Mouse (Mus musculus) forebrain, embryonic 13.5 days (tissue): ENCODE data around the gene Nrxn1. TPM values are rescaled to one million over a fixed set of nuclear protein-coding genes. Genes with fewer than 3 reads are reported as not detected.

Source experiments
- ATAC-seq: fragments of 200-750 bp; cut with Nextera tagmentation; 2 replicates; pipeline ENCODE4 v1.8.0; 2017
- H3K27ac ChIP-seq: fragments of 300-500 bp; sonication (generic); 2 replicates; pipeline ENCODE4 v1.5.1; 2015; ENCODE audit warnings: inconsistent platforms, mild to moderate bottlenecking, moderate library complexity
- H3K27me3 ChIP-seq: fragments of 300-500 bp; sonication (generic); 2 replicates; pipeline ENCODE4 v1.6.1; 2015; ENCODE audit warnings: mild to moderate bottlenecking, inconsistent platforms
- H3K36me3 ChIP-seq: fragments of 300-500 bp; sonication (generic); 2 replicates; pipeline ENCODE4 v1.6.1; 2015; ENCODE audit warnings: mild to moderate bottlenecking, inconsistent platforms; ENCODE audit not compliant: poor library complexity, severe bottlenecking
- H3K4me1 ChIP-seq: fragments of 300-500 bp; sonication (generic); 2 replicates; pipeline ENCODE4 v1.6.1; 2015; ENCODE audit warnings: inconsistent platforms
- H3K4me2 ChIP-seq: fragments of 300-500 bp; sonication (generic); 2 replicates; pipeline ENCODE4 v1.6.1; 2015; ENCODE audit warnings: inconsistent platforms, mild to moderate bottlenecking, moderate library complexity
- H3K4me3 ChIP-seq: fragments of 300-500 bp; sonication (generic); 2 replicates; pipeline ENCODE4 v1.5.1; 2015; ENCODE audit warnings: mild to moderate bottlenecking, inconsistent platforms
- H3K9ac ChIP-seq: fragments of 300-500 bp; sonication (generic); 2 replicates; pipeline ENCODE4 v1.6.1; 2015; ENCODE audit warnings: mild to moderate bottlenecking, inconsistent platforms
- H3K9me3 ChIP-seq: fragments of 300-500 bp; sonication (generic); replicated peaks from 2 replicates; pipeline ENCODE4 v1.6.1; 2016; ENCODE audit warnings: inconsistent platforms
- WGBS: fragments of 180-500 bp; shearing (Covaris S2); methylation state at CpG from one replicate; pipeline ENCODE4 v1.1.7; 2015; 5-methylcytosine and 5-hydroxymethylcytosine counted together
- polyA plus RNA-seq: library from polyadenylated mRNA; unstranded; fragments of >200 nt; fragmentation: Nextera tagmentation; extraction: Ambion mirVana; gene quantifications from 2 replicates; pipeline ENCODE4 v1.2.1, GENCODE M21; 2015

Gene Nrxn1
- polyA plus RNA-seq, 1 experiment from 2014 or later = 69.6 TPM

GRCm38 (mm10) chr17:90684172-90684571, 408.7 kb downstream of the Nrxn1 start:
- Histone ChIP-seq H3K27ac (no peak overlapping the region), H3K27me3 (no peaks in the 10 kb centered on the region), H3K9ac (no peak overlapping the region), H3K4me1 (0 out of 2 replicates have a peak, but pooled peaks cover 4% of the 10 kb centered on the region), H3K4me3 (no peak overlapping the region), H3K36me3 (no peaks in the 10 kb centered on the region), H3K4me2 (no peak overlapping the region), H3K9me3 (no peaks in the 10 kb centered on the region)
- peak; percentile 58 for ATAC-seq

- Histone ChIP-seq H3K9ac (no peak overlapping the region), H3K27me3 (no peaks in the 10 kb centered on the region), H3K9me3 (no peaks in the 10 kb centered on the region), H3K4me1 (0 out of 2 replicates have a peak, but pooled peaks cover 4% of the 10 kb centered on the region), H3K27ac (no peak overlapping the region), H3K4me2 (no peak overlapping the region), H3K36me3 (no peaks in the 10 kb centered on the region), H3K4me3 (no peak overlapping the region)
- no peak; the same call in 1 of the 2 replicates for ATAC-seq
- 68% methylated on average over 1 of the region's 1 CpGs for WGBS
Observed at GRCm38 (mm10) chr17:90681019-90681418, 411.9 kb downstream of the Nrxn1 start.

- Histone ChIP-seq H3K9ac (no peak overlapping the region), H3K27ac (no peak overlapping the region), H3K36me3 (no peaks in the 10 kb centered on the region), H3K4me3 (no peak overlapping the region), H3K27me3 (no peaks in the 10 kb centered on the region), H3K4me2 (no peak overlapping the region), H3K4me1 (0 out of 2 replicates have a peak, but pooled peaks cover 4% of the 10 kb centered on the region), H3K9me3 (no peaks in the 10 kb centered on the region)
- 69% methylated on average over 2 of the region's 2 CpGs for WGBS
- no peak for ATAC-seq
Observed at GRCm38 (mm10) chr17:90676676-90677075, 416.2 kb downstream of the Nrxn1 start.

DNA sequence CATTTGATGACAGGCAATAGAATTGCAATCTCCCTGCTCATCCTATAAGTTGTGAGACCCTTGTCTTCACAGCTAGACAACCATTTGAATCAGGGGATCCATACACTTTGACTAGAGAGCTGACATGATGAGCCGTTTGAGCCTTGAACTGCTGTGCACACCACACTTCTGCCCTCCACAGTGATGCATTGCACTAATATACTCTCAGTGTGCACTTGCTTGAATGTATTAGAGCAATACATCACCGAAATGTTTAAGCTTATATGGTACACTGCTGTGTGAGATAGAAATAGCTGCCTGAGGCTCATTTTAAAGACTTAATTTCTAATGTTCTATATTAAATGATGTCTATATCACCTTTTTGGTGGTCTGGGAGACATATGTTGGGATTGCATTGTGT, 430.6 kb downstream of the Nrxn1 start:
- WGBS = 93% methylated on average over 2 of the region's 2 CpGs
- no peaks in the 10 kb centered on the region for H3K9me3 ChIP-seq
- H3K4me2 ChIP-seq = no peak overlapping the region
- ATAC-seq = no peak
- no peak overlapping the region for H3K27ac ChIP-seq
- H3K9ac ChIP-seq = no peak overlapping the region
- H3K4me1 ChIP-seq = no peaks in the 10 kb centered on the region
- no peak overlapping the region for H3K4me3 ChIP-seq
- H3K36me3 ChIP-seq = no peaks in the 10 kb centered on the region
- no peaks in the 10 kb centered on the region for H3K27me3 ChIP-seq

DNA sequence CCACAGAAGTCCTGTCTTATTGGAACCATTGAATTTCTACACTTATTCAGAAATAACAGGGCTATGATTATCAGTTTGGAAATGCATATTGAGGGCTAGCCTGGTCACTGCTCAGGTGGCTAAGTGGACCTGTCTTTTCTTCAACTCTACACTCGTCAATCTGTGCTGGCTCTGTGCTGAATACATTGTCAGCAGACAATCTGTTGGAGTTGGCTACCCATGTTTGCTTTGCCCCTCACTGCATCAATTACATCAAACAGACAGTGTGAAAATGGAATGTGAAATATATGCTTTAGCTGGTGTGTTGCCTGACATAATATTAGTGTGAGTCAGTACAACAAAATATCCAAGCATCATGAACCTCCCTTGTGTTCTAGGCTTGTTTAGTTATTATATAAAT, 438.4 kb downstream of the Nrxn1 start:
- no peak overlapping the region for H3K27ac ChIP-seq
- no peak overlapping the region for H3K4me3 ChIP-seq
- H3K4me2 ChIP-seq = no peak overlapping the region
- no peaks in the 10 kb centered on the region for H3K4me1 ChIP-seq
- 59% methylated on average over 1 of the region's 1 CpGs for whole genome bisulfite sequencing
- H3K9me3 ChIP-seq = no peaks in the 10 kb centered on the region
- H3K9ac ChIP-seq = no peak overlapping the region
- no peaks in the 10 kb centered on the region for H3K27me3 ChIP-seq
- ATAC-seq = peak; percentile 73; the same call in 1 of the 2 replicates
- no peaks in the 10 kb centered on the region for H3K36me3 ChIP-seq

DNA sequence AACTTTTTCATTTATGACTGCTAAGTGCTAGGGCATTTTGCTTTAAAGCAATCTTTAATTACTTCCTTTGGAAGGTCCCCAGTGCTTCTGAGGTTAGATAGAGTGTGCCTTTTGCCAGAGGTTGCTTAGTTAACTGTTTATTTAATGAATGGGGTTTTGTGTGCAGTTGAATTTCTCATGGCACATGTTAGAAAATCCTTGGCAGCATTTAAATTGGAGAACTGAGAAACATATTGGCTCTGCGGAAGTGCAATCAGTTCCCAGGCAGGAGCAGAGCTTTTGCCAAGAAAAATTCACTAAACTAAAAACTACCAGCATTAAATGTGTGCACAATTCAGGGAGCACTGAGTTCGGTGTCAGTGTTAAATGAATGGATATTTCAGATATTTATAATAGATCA, 439.5 kb downstream of the Nrxn1 start:
- ATAC-seq = peak; percentile 58; the same call in 1 of the 2 replicates
- H3K4me1 ChIP-seq = no peaks in the 10 kb centered on the region
- no peak overlapping the region for H3K4me2 ChIP-seq
- no peak overlapping the region for H3K9ac ChIP-seq
- H3K4me3 ChIP-seq = no peak overlapping the region
- H3K36me3 ChIP-seq = no peaks in the 10 kb centered on the region
- WGBS = 49% methylated on average over 2 of the region's 2 CpGs
- H3K27ac ChIP-seq = no peak overlapping the region
- no peaks in the 10 kb centered on the region for H3K27me3 ChIP-seq
- no peaks in the 10 kb centered on the region for H3K9me3 ChIP-seq

DNA sequence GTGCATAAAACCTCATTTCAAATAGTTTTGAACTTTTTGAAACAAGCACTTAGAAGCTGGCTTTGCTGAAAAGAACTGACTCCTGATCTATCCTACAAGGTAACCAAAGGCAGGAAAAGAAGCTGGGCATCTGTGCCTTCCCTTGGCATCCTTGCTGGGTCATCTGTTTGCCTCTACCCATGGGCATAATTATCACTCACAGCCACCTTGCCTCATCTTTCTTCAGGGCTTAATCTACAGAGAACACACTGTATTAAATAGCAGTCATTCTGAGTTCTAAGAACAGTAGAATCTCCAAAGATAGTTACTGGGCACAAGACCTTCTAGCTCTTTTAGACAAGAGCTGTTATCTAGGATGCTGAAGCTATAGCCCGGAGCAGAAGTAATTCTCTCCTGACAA, 442.6 kb downstream of the Nrxn1 start:
- WGBS = 100% methylated on average over 1 of the region's 1 CpGs
- no peak for ATAC-seq

DNA sequence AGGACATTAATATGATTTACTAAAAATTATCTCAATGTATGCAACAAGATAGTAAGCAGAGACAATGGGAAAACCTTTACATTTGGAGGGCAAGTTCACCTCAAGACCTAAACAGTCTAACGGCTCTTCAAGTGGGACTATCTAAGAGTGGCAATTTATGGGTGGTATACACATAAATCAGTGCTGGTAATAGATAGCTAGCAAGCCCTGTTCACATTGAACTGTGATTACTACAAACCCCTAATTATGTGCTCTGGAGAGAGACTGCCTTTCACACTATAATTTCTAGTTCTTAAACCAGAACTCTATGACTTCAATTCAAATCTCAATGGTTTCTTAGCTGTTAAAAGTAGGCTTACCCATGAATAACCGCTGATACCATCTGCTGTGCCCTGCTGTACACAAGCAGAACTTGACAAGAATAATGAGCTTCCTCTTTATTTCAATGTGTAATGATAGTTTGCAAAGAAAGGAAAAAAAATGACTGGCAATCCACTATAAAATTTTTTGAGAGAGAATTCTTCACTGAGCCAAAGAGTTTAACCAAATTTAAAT, 453.8 kb downstream of the Nrxn1 start:
- Histone ChIP-seq H3K4me3 (no peak overlapping the region), H3K27me3 (no peaks in the 10 kb centered on the region), H3K36me3 (no peaks in the 10 kb centered on the region), H3K27ac (no peak overlapping the region), H3K4me1 (no peaks in the 10 kb centered on the region), H3K9me3 (no peaks in the 10 kb centered on the region), H3K9ac (no peak overlapping the region), H3K4me2 (no peak overlapping the region)
- peak; percentile 70; the same call in 1 of the 2 replicates for ATAC-seq
- 62% methylated on average over 2 of the region's 2 CpGs for WGBS

More for the DNA sequence above, 442.6 kb downstream of the Nrxn1 start:
- Histone ChIP-seq H3K27me3 (no peaks in the 10 kb centered on the region), H3K27ac (no peak overlapping the region), H3K4me3 (no peak overlapping the region), H3K36me3 (no peaks in the 10 kb centered on the region), H3K4me2 (no peak overlapping the region), H3K9me3 (no peaks in the 10 kb centered on the region), H3K9ac (no peak overlapping the region), H3K4me1 (no peaks in the 10 kb centered on the region)

- Histone ChIP-seq H3K4me3 (no peak overlapping the region), H3K27me3 (no peaks in the 10 kb centered on the region), H3K27ac (no peak overlapping the region), H3K9ac (no peak overlapping the region), H3K4me2 (no peak overlapping the region), H3K9me3 (no peaks in the 10 kb centered on the region), H3K36me3 (no peaks in the 10 kb centered on the region), H3K4me1 (no peaks in the 10 kb centered on the region)
- ATAC-seq = no peak
- WGBS = 88% methylated on average over 4 of the region's 4 CpGs
Observed at GRCm38 (mm10) chr17:90638183-90638727, 454.6 kb downstream of the Nrxn1 start.

- no peak for ATAC-seq
- H3K4me3 ChIP-seq = no peak overlapping the region
- H3K27ac ChIP-seq = no peak overlapping the region
- WGBS = 50% methylated on average over 2 of the region's 2 CpGs
- H3K27me3 ChIP-seq = no peaks in the 10 kb centered on the region
- H3K4me1 ChIP-seq = peaks cover 7% of the 10 kb centered on the region; the same call in 1 of the 2 replicates
- no peak overlapping the region for H3K4me2 ChIP-seq
- no peaks in the 10 kb centered on the region for H3K9me3 ChIP-seq
- no peak overlapping the region for H3K9ac ChIP-seq
- no peaks in the 10 kb centered on the region for H3K36me3 ChIP-seq
Observed at GRCm38 (mm10) chr17:90631371-90631770, 461.5 kb downstream of the Nrxn1 start.

- Histone ChIP-seq H3K4me2 (no peak overlapping the region), H3K9ac (no peak overlapping the region), H3K4me1 (peaks cover 8% of the 10 kb centered on the region; the same call in 1 of the 2 replicates), H3K9me3 (no peaks in the 10 kb centered on the region), H3K4me3 (no peak overlapping the region), H3K27me3 (no peaks in the 10 kb centered on the region), H3K36me3 (no peaks in the 10 kb centered on the region), H3K27ac (no peak overlapping the region)
- 80% methylated on average over 13 of the region's 13 CpGs for WGBS
- ATAC-seq = no peak
Observed at GRCm38 (mm10) chr17:90629851-90630250, 463.0 kb downstream of the Nrxn1 start.

DNA sequence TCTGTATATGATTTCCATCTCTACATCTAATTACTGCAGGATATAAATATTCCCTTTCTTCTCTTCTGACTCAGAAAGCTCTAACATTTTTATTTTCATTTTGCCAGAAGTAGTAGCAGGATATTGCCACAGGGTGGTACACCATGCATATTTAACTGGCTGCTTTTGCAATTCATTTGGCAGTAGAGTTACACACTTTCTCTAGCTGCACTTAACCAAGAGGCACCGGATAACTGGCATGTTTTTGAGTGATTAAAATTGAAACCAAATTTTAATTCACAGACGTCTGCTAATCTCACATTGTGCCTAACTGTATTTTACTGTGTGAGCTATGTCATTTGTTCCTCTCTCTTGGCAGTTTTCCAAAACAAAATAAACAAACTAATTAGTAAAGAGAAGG, 464.4 kb downstream of the Nrxn1 start:
- H3K4me3 ChIP-seq = no peak overlapping the region
- no peaks in the 10 kb centered on the region for H3K36me3 ChIP-seq
- peaks cover 12% of the 10 kb centered on the region; the same call in 1 of the 2 replicates for H3K4me1 ChIP-seq
- H3K27ac ChIP-seq = no peak overlapping the region
- ATAC-seq = peak; percentile 89
- H3K27me3 ChIP-seq = no peaks in the 10 kb centered on the region
- 7% methylated on average over 2 of the region's 2 CpGs for WGBS
- H3K4me2 ChIP-seq = no peak overlapping the region
- H3K9me3 ChIP-seq = no peaks in the 10 kb centered on the region
- H3K9ac ChIP-seq = no peak overlapping the region

DNA sequence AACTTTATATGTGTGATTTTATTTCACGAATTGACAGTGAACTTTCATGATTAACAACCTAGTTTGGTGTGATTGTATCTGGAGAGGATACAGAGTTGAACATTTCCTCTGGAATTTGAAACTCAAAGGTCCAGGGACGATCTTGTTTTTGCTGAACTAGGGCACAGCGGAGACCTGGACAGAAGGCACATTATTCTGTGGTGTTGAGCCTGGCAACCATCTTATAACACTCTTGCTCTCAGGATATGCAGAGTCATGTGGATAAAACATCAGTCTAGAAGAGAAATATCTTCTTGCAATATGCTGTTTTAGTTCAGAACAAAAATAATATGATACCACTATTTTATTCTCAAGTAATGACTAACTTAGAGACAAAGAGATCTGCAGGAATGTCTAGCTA, 464.9 kb downstream of the Nrxn1 start:
- no peaks in the 10 kb centered on the region for H3K9me3 ChIP-seq
- H3K27me3 ChIP-seq = no peaks in the 10 kb centered on the region
- WGBS = 77% methylated on average over 3 of the region's 3 CpGs
- no peak overlapping the region for H3K27ac ChIP-seq
- peak; percentile 41; the same call in 1 of the 2 replicates for ATAC-seq
- H3K4me1 ChIP-seq = peaks cover 12% of the 10 kb centered on the region; the same call in 1 of the 2 replicates
- no peak overlapping the region for H3K4me3 ChIP-seq
- no peak overlapping the region for H3K4me2 ChIP-seq
- H3K9ac ChIP-seq = no peak overlapping the region
- no peaks in the 10 kb centered on the region for H3K36me3 ChIP-seq
